Mouse (Mus musculus) lung, postnatal 0 days (tissue): ENCODE measurements around the gene Nelfcd. TPM values are rescaled to one million over a fixed set of nuclear protein-coding genes. Genes with fewer than 3 reads are reported as not detected.

Experiments
- ATAC-seq: fragments of 200-750 bp; cut with Nextera tagmentation; 2 replicates; pipeline ENCODE4 v1.8.0; 2017; ENCODE audit warnings: moderate library complexity
- DNase-seq: peaks from one replicate; pipeline ENCODE4 v3.0.0-alpha.2; 2016; ENCODE audit warnings: low spot score
- H3K27ac ChIP-seq: fragments of 300-500 bp; sonication (generic); 2 replicates; pipeline ENCODE4 v1.5.1; 2014; ENCODE audit warnings: antibody characterized with exemption, mild to moderate bottlenecking, low read length, mixed read lengths
- H3K27me3 ChIP-seq: fragments of 300-500 bp; sonication (generic); replicated peaks from 2 replicates; pipeline ENCODE4 v1.6.1; 2014; ENCODE audit warnings: low read length, mixed read lengths; ENCODE audit not compliant: insufficient read depth
- H3K36me3 ChIP-seq: fragments of 300-500 bp; sonication (generic); 2 replicates; pipeline ENCODE4 v1.6.1; 2014; ENCODE audit warnings: low read length, mixed read lengths; ENCODE audit not compliant: insufficient read depth
- H3K4me1 ChIP-seq: fragments of 300-500 bp; sonication (generic); 2 replicates; pipeline ENCODE4 v1.6.1; 2014; ENCODE audit warnings: antibody characterized with exemption, low read depth, low read length, mixed read lengths; ENCODE audit not compliant: insufficient read depth
- H3K4me2 ChIP-seq: fragments of 300-500 bp; sonication (generic); replicated peaks from 2 replicates; pipeline ENCODE4 v1.6.1; 2014; ENCODE audit warnings: low read depth, mild to moderate bottlenecking, low read length, moderate library complexity, mixed read lengths
- H3K4me3 ChIP-seq: fragments of 300-500 bp; sonication (generic); 2 replicates; pipeline ENCODE4 v1.5.1; 2014; ENCODE audit warnings: low read depth, low read length
- H3K9ac ChIP-seq: fragments of 300-500 bp; sonication (generic); replicated peaks from 2 replicates; pipeline ENCODE4 v1.6.1; 2014; ENCODE audit warnings: low read depth, mild to moderate bottlenecking
- H3K9me3 ChIP-seq: fragments of 300-500 bp; sonication (generic); 2 replicates; pipeline ENCODE4 v1.6.1; 2016; ENCODE audit warnings: low read length, mixed read lengths
- CTCF ChIP-seq: IDR thresholded peaks from 2 replicates; pipeline ENCODE4 v1.5.1; 2016; ENCODE audit warnings: antibody characterized with exemption, mild to moderate bottlenecking
- EP300 ChIP-seq: IDR thresholded peaks from 2 replicates; pipeline ENCODE4 v1.6.1; 2016; ENCODE audit warnings: antibody characterized with exemption, mild to moderate bottlenecking, control low read depth
- WGBS: fragments of 180-500 bp; shearing (Covaris S2); extraction: QIAGEN DNeasy Blood & Tissue Kit; methylation state at CpG from one replicate; pipeline ENCODE4 v1.1.7; 2014; 5-methylcytosine and 5-hydroxymethylcytosine counted together
- polyA plus RNA-seq: library from polyadenylated mRNA; unstranded; fragments of >200 nt; fragmentation: Nextera tagmentation; extraction: Ambion mirVana; gene quantifications from 2 replicates; pipeline ENCODE4 v1.2.1, GENCODE M21; 2015

The Nelfcd gene
- polyA plus RNA-seq, 1 experiment from 2014 or later, result 59.1 TPM

- Histone ChIP-seq H3K27ac (no peak overlapping the region), H3K9me3 (no peaks in the 10 kb centered on the region), H3K36me3 (no peaks in the 10 kb centered on the region), H3K27me3 (no peaks in the 10 kb centered on the region), H3K9ac (no peak overlapping the region), H3K4me1 (no peaks in the 10 kb centered on the region), H3K4me3 (no peak overlapping the region), H3K4me2 (no peak overlapping the region)
- no peak for TF ChIP-seq CTCF
- TF ChIP-seq EP300, result no peak
- DNase-seq (no peak), ATAC-seq (no peak)
- WGBS, result 54% methylated on average over 8 of the region's 8 CpGs
Observed at GRCm38 (mm10) chr2:174446905-174447304, 31.3 kb downstream of the Nelfcd start.

DNA sequence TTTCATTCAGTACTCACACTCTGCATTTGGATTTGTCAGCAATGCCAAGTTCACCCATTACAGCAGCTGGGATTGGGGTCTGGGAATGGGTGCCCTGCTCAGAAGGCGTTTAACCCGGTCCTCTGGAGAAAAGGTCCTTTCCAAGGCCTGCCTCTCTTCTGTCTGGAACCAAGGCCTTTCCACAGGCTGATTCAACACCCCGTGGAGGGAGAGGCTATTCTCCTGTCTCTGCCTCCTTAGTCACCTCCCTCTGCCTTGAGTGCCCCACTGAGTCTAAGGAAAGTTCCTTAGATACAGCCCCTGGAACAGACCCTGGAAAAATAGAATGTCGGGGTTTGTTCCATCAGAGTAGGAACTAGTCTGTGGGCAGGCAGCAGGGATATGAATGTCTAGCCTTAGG is 32.8 kb downstream of the Nelfcd start:
- Histone ChIP-seq H3K4me1 (no peaks in the 10 kb centered on the region), H3K27ac (no peak overlapping the region), H3K4me2 (no peak overlapping the region), H3K9me3 (no peaks in the 10 kb centered on the region), H3K36me3 (no peaks in the 10 kb centered on the region), H3K27me3 (no peaks in the 10 kb centered on the region), H3K4me3 (no peak overlapping the region), H3K9ac (no peak overlapping the region)
- DNase-seq (no peak), ATAC-seq (no peak)
- TF ChIP-seq EP300 (no peak), CTCF (no peak)
- 83% methylated on average over 4 of the region's 4 CpGs for WGBS

DNA sequence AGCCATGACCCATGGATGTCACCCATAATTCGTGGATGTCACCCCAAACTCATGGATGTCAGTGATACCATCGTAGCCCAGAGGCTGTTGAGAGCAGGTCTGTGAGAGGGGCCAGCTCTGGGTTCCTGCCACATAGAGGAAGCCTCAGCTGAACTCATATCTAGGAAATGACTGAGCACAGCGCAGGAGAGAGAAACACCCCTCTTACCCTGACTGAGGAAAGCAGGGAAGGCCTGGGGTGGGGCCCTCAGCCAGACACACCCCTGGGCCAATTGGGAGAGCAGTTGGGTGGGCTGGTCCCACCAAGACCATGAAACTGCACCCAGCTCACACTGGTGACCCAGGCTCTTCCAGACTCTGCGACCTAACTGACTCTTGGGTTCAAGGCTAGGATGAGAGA is 34.7 kb downstream of the Nelfcd start, which contains the start of gene Tubb1:
Tubb1 (plus strand) TSS at position 343 of the 400 bp plus-strand sequence.
- no peak within 1 kb of the TSS for H3K4me2 ChIP-seq
- WGBS, result 74% methylated on average over 4 of the region's 4 CpGs
- TF ChIP-seq EP300 (no peak), CTCF (no peak)
- DNase-seq (no peak), ATAC-seq (no peak)
- H3K9me3 ChIP-seq, result no peaks in the 10 kb centered on the region
- H3K27me3 ChIP-seq, result no peaks in the 10 kb centered on the region
- H3K36me3 ChIP-seq, result no peaks in the 10 kb centered on the region
- H3K4me1 ChIP-seq, result no peaks in the 10 kb centered on the region
- H3K27ac ChIP-seq, result no peak within 1 kb of the TSS
- H3K4me3 ChIP-seq, result no peak within 1 kb of the TSS
- H3K9ac ChIP-seq, result no peak within 1 kb of the TSS

GRCm38 (mm10) chr2:174453681-174454080 is 38.1 kb downstream of the Nelfcd start:
- no peak overlapping the region for H3K27ac ChIP-seq
- ATAC-seq (no peak), DNase-seq (no peak)
- TF ChIP-seq EP300 (no peak), CTCF (peak; percentile 55)
- no peaks in the 10 kb centered on the region for H3K27me3 ChIP-seq
- H3K9ac ChIP-seq, result no peak overlapping the region
- WGBS, result 66% methylated on average over 7 of the region's 7 CpGs
- no peak overlapping the region for H3K4me3 ChIP-seq
- no peaks in the 10 kb centered on the region for H3K9me3 ChIP-seq
- no peak overlapping the region for H3K4me2 ChIP-seq
- H3K4me1 ChIP-seq, result no peaks in the 10 kb centered on the region
- H3K36me3 ChIP-seq, result no peaks in the 10 kb centered on the region

DNA sequence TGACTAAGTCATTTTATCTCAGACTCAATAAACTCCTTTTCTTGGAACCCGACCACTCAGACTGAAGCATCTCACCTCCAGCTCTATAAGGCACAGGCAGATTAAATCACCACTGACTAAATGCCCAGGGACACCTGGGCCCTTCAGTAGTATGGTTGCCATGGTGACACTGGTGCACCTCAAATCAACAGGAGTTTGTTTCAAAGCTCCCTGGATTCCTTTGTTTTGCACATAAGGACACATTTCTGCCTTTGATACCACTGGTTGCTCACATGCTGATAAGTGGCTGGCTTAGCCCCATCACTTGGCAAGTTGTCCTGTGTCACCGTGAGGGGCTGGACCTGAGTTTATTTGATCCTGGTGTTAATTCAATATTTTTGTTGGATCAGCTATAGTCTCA is 43.8 kb downstream of the Nelfcd start:
- Histone ChIP-seq H3K4me1 (peaks cover 8% of the 10 kb centered on the region; the same call in 1 of the 2 replicates), H3K9me3 (no peaks in the 10 kb centered on the region), H3K36me3 (no peaks in the 10 kb centered on the region), H3K9ac (no peak overlapping the region), H3K27ac (no peak overlapping the region), H3K4me3 (no peak overlapping the region), H3K4me2 (no peak overlapping the region), H3K27me3 (no peaks in the 10 kb centered on the region)
- ATAC-seq (no peak), DNase-seq (no peak)
- no peak for TF ChIP-seq CTCF
- TF ChIP-seq EP300, result no peak
- WGBS, result 45% methylated on average over 2 of the region's 2 CpGs

DNA sequence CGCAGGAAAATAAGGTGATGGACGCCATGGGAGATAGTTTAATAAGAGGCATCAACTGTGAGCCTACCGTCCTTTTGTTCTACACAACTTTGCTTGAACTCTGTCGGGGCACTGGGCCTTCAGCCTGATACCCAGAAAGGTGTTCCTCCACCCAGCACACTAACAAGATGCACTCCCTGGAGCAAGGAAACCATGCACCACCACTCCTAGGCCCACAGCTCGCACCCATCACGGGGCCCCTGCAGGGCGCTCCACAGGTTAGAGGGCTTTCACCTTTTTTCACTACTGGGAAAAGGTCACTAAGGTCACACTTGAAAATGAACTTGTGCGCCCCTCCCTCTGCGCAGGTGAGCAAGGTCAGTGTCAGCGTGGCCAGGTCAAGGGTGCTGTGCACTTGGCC is 47.8 kb downstream of the Nelfcd start:
- Histone ChIP-seq H3K4me2 (peak overlapping the region; percentile 94), H3K9me3 (no peaks in the 10 kb centered on the region), H3K27ac (0 out of 2 replicates have a peak overlapping the region, but pooled peaks have one; percentile 71), H3K4me1 (peaks cover 8% of the 10 kb centered on the region; the same call in 1 of the 2 replicates), H3K9ac (peak overlapping the region; percentile 71), H3K27me3 (no peaks in the 10 kb centered on the region), H3K36me3 (no peaks in the 10 kb centered on the region), H3K4me3 (peak overlapping the region; percentile 69)
- DNase-seq (no peak), ATAC-seq (peak; percentile 7)
- 23% methylated on average over 10 of the region's 10 CpGs for WGBS
- TF ChIP-seq EP300 (no peak), CTCF (no peak)
